Mouse (Mus musculus): ENCODE results near the gene Neo1. TPM values are rescaled to one million over a fixed set of nuclear protein-coding genes. Genes with fewer than 3 reads are reported as not detected.

The Neo1 gene
- polyA plus RNA-seq, 1 experiment from 2014 or later, result 41.7 TPM

DNA sequence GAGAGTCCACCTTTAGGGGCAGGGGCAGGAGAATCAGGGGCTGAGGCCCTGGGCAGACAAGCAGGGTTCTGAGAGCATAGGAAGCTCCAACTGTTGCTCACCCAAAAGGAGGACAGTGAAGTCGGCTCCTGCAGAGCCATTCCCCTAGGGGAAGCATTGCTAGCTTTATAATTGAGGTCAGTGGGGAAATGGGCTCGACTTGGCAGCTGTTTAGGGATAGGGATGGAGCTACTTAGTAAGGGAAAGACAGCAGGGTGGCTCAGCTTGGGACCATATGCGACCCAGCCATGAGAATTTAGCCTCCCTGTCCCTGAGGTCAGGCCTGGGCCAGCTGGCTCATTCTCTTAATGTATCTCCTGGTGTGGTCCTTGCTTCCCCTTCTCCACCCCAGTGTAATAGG, 181.3 kb downstream of the Neo1 start:
- Histone ChIP-seq H3K9me3 (replicated peaks; ENCODE audit: control insufficient read depth, low read length) (no peaks in the 10 kb centered on the region), H3K4me2 (ENCODE audit: low read length) (no peak overlapping the region), H3K27ac (ENCODE audit: low read depth, low read length) (no peak overlapping the region), H3K4me3 (ENCODE audit: low read depth, low read length) (no peak overlapping the region), H3K36me3 (ENCODE audit: control insufficient read depth, insufficient read depth, low read length) (0 out of 2 replicates have a peak, but pooled peaks cover 5% of the 10 kb centered on the region), H3K4me1 (ENCODE audit: control insufficient read depth, insufficient read depth, low read length) (peaks cover 8% of the 10 kb centered on the region), H3K27me3 (replicated peaks; ENCODE audit: control insufficient read depth, insufficient read depth, low read length) (no peaks in the 10 kb centered on the region), H3K9ac (ENCODE audit: low read length) (no peak overlapping the region)
- ATAC-seq (no peak), DNase-seq (ENCODE audit: low spot score) (no peak)
- 57% methylated on average over 3 of the region's 3 CpGs for WGBS

DNA sequence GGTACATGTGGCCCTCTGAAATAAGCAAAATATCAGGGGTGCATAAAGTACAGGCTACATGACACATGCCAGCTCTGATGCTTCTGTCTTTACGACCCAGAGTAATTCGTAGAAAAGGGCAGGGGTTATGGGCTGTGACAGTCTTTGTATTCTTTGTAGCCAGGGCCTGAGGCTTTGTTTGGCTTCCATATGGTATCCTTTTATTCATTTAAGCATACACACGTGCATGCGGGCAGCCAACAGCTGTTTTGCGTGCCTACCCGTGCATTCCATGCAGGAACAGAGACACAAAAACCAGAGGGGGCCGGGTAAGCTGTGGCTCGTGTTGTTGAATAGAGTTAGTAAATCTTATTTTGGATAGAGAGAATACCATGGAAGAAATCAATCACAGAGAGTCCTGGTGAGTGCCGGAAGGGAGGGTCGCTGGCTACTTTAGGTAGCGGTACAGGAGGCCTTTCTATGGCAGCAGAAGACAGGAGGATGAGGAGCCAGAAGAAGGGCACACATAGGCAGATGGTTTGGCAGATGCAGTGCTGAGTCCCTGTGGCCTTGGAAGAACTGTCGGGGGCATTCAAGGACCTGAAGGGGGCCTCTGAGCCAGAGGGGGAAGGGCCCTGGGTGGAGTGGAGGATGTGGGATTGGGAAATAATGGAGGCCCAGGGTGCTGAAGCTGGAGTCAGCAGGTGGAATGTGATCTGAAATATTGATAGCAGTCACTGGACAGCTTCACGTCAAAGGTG, 186.5 kb downstream of the Neo1 start:
- no peaks in the 10 kb centered on the region for H3K27me3 ChIP-seq (replicated peaks; ENCODE audit: control insufficient read depth, insufficient read depth, low read length)
- peaks cover 15% of the 10 kb centered on the region for H3K4me1 ChIP-seq (ENCODE audit: control insufficient read depth, insufficient read depth, low read length)
- H3K9me3 ChIP-seq (replicated peaks; ENCODE audit: control insufficient read depth, low read length), result no peaks in the 10 kb centered on the region
- H3K27ac ChIP-seq (ENCODE audit: low read depth, low read length), result no peak overlapping the region
- no peak for ATAC-seq
- H3K36me3 ChIP-seq (ENCODE audit: control insufficient read depth, insufficient read depth, low read length), result no peaks in the 10 kb centered on the region
- no peak overlapping the region for H3K4me3 ChIP-seq (ENCODE audit: low read depth, low read length)
- H3K9ac ChIP-seq (ENCODE audit: low read length), result no peak overlapping the region
- peak; percentile 38 for DNase-seq (ENCODE audit: low spot score)
- 42% methylated on average over 13 of the region's 13 CpGs for WGBS
- H3K4me2 ChIP-seq (ENCODE audit: low read length), result no peak overlapping the region

DNA sequence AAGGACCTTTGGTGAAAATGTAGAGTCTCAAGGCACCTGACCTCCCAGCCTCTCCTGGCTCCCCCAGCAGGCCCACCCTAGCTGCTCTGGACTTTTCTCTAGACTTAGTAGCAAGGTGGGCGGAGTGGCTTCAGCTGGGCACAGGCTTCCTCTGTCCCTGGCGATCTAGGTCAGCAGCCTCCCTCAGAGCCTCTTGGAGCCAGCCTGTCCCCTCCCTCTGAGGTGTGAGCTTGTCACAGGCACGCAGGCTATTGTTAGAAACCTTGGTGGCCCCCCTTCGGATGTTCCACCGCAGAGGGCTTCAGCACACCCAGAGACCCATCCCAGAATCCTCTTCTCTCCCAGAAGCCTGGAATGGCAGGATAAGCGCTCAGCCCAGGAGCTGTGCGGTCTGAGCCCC, 188.6 kb downstream of the Neo1 start:
- Histone ChIP-seq H3K9me3 (replicated peaks; ENCODE audit: control insufficient read depth, low read length) (no peaks in the 10 kb centered on the region), H3K9ac (ENCODE audit: low read length) (no peak overlapping the region), H3K27me3 (replicated peaks; ENCODE audit: control insufficient read depth, insufficient read depth, low read length) (no peaks in the 10 kb centered on the region), H3K36me3 (ENCODE audit: control insufficient read depth, insufficient read depth, low read length) (no peaks in the 10 kb centered on the region), H3K27ac (ENCODE audit: low read depth, low read length) (no peak overlapping the region), H3K4me3 (ENCODE audit: low read depth, low read length) (no peak overlapping the region), H3K4me2 (ENCODE audit: low read length) (no peak overlapping the region), H3K4me1 (ENCODE audit: control insufficient read depth, insufficient read depth, low read length) (peaks cover 15% of the 10 kb centered on the region)
- WGBS, result 74% methylated on average over 7 of the region's 7 CpGs
- DNase-seq (ENCODE audit: low spot score), result no peak
- ATAC-seq, result no peak

DNA sequence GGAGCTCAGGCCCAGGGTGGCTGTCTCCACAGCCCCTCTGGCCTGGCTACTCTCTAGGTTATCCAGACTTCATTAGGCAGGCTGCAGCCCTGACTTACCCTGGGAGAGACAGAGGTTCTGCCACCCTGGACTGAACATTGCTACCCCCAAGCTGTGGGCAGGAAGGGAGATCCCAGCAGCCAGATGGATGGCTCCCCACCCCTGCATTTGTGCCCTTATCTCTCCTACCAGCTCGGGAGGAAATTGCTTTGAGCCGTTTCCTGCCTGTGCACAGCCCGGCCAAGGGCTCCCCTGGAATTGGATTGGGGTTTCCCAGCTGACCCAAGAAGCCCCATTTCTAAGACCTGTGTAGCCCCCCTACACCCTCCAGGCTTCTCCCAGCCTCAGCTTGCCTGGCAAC, 189.2 kb downstream of the Neo1 start:
- DNase-seq (ENCODE audit: low spot score), result no peak
- peaks cover 15% of the 10 kb centered on the region for H3K4me1 ChIP-seq (ENCODE audit: control insufficient read depth, insufficient read depth, low read length)
- H3K27me3 ChIP-seq (replicated peaks; ENCODE audit: control insufficient read depth, insufficient read depth, low read length), result no peaks in the 10 kb centered on the region
- H3K4me2 ChIP-seq (ENCODE audit: low read length), result no peak overlapping the region
- H3K9me3 ChIP-seq (replicated peaks; ENCODE audit: control insufficient read depth, low read length), result no peaks in the 10 kb centered on the region
- H3K4me3 ChIP-seq (ENCODE audit: low read depth, low read length), result no peak overlapping the region
- H3K9ac ChIP-seq (ENCODE audit: low read length), result no peak overlapping the region
- 74% methylated on average over 3 of the region's 3 CpGs for WGBS
- no peaks in the 10 kb centered on the region for H3K36me3 ChIP-seq (ENCODE audit: control insufficient read depth, insufficient read depth, low read length)
- no peak overlapping the region for H3K27ac ChIP-seq (ENCODE audit: low read depth, low read length)
- ATAC-seq, result no peak

DNA sequence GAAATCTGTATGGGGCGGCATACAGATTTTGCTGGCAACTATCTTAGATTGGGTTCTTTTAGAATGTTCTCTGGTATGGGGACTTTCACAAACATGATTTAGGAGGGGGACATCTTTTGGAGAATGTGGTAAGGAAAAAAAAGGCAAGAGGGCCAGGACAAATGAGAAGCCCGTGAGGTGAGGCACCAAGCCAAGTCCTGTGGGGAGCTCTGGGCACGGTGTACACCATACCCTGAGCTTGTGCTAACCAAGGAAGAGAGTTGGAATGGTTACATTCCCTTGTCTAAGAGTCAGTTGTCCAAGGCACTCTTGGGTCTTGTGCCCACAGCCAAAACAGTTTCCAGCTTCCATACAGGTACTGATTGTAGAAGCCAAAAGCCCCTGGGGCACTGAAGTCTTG, 191.6 kb downstream of the Neo1 start:
- H3K36me3 ChIP-seq (ENCODE audit: control insufficient read depth, insufficient read depth, low read length), result no peaks in the 10 kb centered on the region
- WGBS, result 83% methylated on average over 3 of the region's 3 CpGs
- H3K4me2 ChIP-seq (ENCODE audit: low read length), result no peak overlapping the region
- DNase-seq (ENCODE audit: low spot score), result no peak
- H3K27me3 ChIP-seq (replicated peaks; ENCODE audit: control insufficient read depth, insufficient read depth, low read length), result no peaks in the 10 kb centered on the region
- ATAC-seq, result no peak
- H3K9me3 ChIP-seq (replicated peaks; ENCODE audit: control insufficient read depth, low read length), result no peaks in the 10 kb centered on the region
- H3K27ac ChIP-seq (ENCODE audit: low read depth, low read length), result no peak overlapping the region
- H3K4me1 ChIP-seq (ENCODE audit: control insufficient read depth, insufficient read depth, low read length), result peaks cover 3% of the 10 kb centered on the region
- no peak overlapping the region for H3K4me3 ChIP-seq (ENCODE audit: low read depth, low read length)
- H3K9ac ChIP-seq (ENCODE audit: low read length), result no peak overlapping the region

DNA sequence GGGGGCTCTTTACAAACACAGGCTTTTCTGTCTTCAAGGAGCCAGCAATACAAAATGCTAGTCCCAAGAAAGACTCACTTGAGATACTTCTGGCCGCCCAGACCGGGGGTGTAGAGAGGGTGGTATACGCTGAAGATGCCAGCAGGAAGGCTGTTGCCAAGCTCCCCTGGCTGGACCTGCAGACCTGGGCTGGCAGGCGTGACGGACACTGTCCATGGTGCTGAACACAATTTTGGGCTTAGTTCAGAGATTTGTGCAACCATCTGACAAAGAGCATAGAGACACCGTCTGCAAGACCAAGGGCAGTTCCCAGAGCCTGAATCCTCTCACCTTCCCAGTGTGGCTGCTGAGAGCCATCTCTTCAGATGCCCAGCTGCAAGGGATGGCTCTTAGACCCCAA, 194.6 kb downstream of the Neo1 start:
- H3K27ac ChIP-seq (ENCODE audit: low read depth, low read length), result no peak overlapping the region
- DNase-seq (ENCODE audit: low spot score) (peak; percentile 45), ATAC-seq (no peak)
- H3K9me3 ChIP-seq (replicated peaks; ENCODE audit: control insufficient read depth, low read length), result no peaks in the 10 kb centered on the region
- no peak overlapping the region for H3K9ac ChIP-seq (ENCODE audit: low read length)
- H3K4me2 ChIP-seq (ENCODE audit: low read length), result no peak overlapping the region
- H3K27me3 ChIP-seq (replicated peaks; ENCODE audit: control insufficient read depth, insufficient read depth, low read length), result no peaks in the 10 kb centered on the region
- H3K4me3 ChIP-seq (ENCODE audit: low read depth, low read length), result no peak overlapping the region
- no peaks in the 10 kb centered on the region for H3K36me3 ChIP-seq (ENCODE audit: control insufficient read depth, insufficient read depth, low read length)
- no peaks in the 10 kb centered on the region for H3K4me1 ChIP-seq (ENCODE audit: control insufficient read depth, insufficient read depth, low read length)
- WGBS, result 23% methylated on average over 6 of the region's 6 CpGs

DNA sequence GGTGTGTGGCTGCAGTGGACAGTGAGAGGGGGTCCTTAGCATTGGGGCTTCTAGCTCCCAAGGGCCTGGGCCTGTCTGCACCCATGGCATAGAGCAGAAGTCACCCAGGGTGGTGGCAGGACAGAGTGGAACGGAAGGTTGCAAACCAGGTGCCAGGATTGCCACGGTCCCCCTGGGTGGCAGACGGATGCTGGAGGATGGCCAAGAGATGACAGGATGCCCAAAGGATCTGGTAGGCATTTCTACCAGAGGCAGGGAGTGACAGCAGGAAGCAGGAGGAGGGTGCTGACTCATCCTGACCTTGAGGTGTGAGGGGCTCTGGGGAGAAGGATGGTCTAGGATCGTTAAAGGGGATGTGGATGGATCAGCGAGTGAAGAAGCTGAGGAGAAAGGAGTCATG, 197.7 kb downstream of the Neo1 start:
- no peaks in the 10 kb centered on the region for H3K27me3 ChIP-seq (replicated peaks; ENCODE audit: control insufficient read depth, insufficient read depth, low read length)
- H3K4me1 ChIP-seq (ENCODE audit: control insufficient read depth, insufficient read depth, low read length), result no peaks in the 10 kb centered on the region
- WGBS, result 66% methylated on average over 5 of the region's 5 CpGs
- DNase-seq (ENCODE audit: low spot score) (no peak), ATAC-seq (no peak)
- H3K4me2 ChIP-seq (ENCODE audit: low read length), result no peak overlapping the region
- H3K9ac ChIP-seq (ENCODE audit: low read length), result no peak overlapping the region
- H3K9me3 ChIP-seq (replicated peaks; ENCODE audit: control insufficient read depth, low read length), result no peaks in the 10 kb centered on the region
- no peaks in the 10 kb centered on the region for H3K36me3 ChIP-seq (ENCODE audit: control insufficient read depth, insufficient read depth, low read length)
- H3K4me3 ChIP-seq (ENCODE audit: low read depth, low read length), result no peak overlapping the region
- no peak overlapping the region for H3K27ac ChIP-seq (ENCODE audit: low read depth, low read length)

DNA sequence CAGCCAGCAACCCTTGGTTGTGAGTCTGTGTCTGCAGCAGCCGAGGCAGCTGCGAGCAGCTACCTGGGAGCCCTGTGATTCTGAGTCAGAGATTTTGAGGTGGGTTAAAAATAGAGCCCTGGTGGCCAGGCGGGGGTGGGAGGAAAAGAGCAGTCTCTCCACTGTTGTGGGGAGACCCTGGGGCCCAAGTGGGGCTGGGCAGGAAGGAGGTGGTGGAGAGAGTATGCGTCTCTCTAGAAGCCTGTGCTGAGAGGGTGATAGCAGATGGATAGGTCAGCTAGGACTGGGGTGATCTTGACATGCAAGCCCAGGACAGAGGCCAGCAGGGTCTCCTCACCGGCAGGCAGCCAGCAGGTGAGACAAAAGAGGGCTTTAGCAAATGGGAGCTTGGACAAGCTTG, 199.1 kb downstream of the Neo1 start:
- H3K27me3 ChIP-seq (replicated peaks; ENCODE audit: control insufficient read depth, insufficient read depth, low read length), result no peaks in the 10 kb centered on the region
- no peak overlapping the region for H3K27ac ChIP-seq (ENCODE audit: low read depth, low read length)
- no peaks in the 10 kb centered on the region for H3K9me3 ChIP-seq (replicated peaks; ENCODE audit: control insufficient read depth, low read length)
- H3K36me3 ChIP-seq (ENCODE audit: control insufficient read depth, insufficient read depth, low read length), result no peaks in the 10 kb centered on the region
- DNase-seq (ENCODE audit: low spot score), result no peak
- no peak for ATAC-seq
- no peak overlapping the region for H3K9ac ChIP-seq (ENCODE audit: low read length)
- H3K4me2 ChIP-seq (ENCODE audit: low read length), result no peak overlapping the region
- H3K4me1 ChIP-seq (ENCODE audit: control insufficient read depth, insufficient read depth, low read length), result no peaks in the 10 kb centered on the region
- H3K4me3 ChIP-seq (ENCODE audit: low read depth, low read length), result no peak overlapping the region
- 64% methylated on average over 5 of the region's 5 CpGs for WGBS

DNA sequence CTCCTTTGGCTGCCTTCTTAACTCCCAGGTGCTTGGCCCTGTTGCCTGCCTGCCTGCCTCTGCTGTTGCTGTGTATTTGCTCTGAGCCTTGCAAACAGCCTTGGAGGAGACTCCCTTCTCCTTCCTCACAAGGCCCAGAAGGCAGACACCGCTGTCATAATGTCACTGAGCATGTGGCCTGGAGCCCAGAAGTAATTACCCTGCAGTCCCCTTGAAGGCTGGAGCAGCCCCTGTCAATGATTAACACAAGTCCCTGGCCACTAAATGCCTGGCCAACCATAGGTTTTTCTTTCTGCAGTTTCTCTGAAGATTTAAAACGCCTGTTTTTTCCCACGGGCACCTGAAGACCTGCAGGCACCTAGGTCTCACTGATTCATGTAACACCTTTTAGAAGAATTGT, 203.3 kb downstream of the Neo1 start:
- no peaks in the 10 kb centered on the region for H3K4me1 ChIP-seq (ENCODE audit: control insufficient read depth, insufficient read depth, low read length)
- 88% methylated on average over 3 of the region's 3 CpGs for WGBS

More for the DNA sequence above, 203.3 kb downstream of the Neo1 start:
- Histone ChIP-seq H3K9ac (ENCODE audit: low read length) (no peak overlapping the region), H3K27me3 (replicated peaks; ENCODE audit: control insufficient read depth, insufficient read depth, low read length) (no peaks in the 10 kb centered on the region), H3K4me3 (ENCODE audit: low read depth, low read length) (no peak overlapping the region), H3K27ac (ENCODE audit: low read depth, low read length) (no peak overlapping the region), H3K9me3 (replicated peaks; ENCODE audit: control insufficient read depth, low read length) (no peaks in the 10 kb centered on the region), H3K36me3 (ENCODE audit: control insufficient read depth, insufficient read depth, low read length) (no peaks in the 10 kb centered on the region), H3K4me2 (ENCODE audit: low read length) (no peak overlapping the region)
- ATAC-seq (no peak), DNase-seq (ENCODE audit: low spot score) (no peak)

All from forebrain, embryonic 14.5 days (tissue).